Mouse (Mus musculus): ENCODE results near the gene Phtf2. TPM values are rescaled to one million over a fixed set of nuclear protein-coding genes. Genes with fewer than 3 reads are reported as not detected.

Gene Phtf2
- polyA plus RNA-seq, 1 experiment: 39.3 TPM

DNA sequence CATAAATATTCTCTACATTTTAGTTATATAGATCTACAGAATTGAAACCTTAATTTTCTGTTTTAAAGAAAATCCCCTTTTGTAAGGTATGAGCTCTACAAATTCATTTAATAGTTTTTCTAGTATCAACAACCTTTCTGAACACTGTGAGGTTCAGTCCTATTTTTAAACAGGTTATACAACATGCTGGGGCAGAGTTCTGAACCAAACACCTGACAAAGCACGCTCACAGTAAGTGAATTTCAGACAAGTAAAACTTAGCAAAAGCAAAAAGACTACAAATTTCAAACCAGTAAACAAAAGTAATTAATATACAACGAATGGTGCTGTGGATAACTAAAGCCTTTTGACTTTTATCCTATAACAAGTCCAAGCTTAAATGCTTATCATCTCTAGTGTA is 23.5 kb downstream of the Phtf2 start:
- Histone ChIP-seq H3K9me3 (replicated peaks; ENCODE audit: control insufficient read depth, insufficient read depth, low read length, poor library complexity, severe bottlenecking) (no peaks in the 10 kb centered on the region), H3K27me3 (ENCODE audit: control insufficient read depth, insufficient read depth, low read length, poor library complexity, severe bottlenecking) (no peaks in the 10 kb centered on the region), H3K36me3 (ENCODE audit: control insufficient read depth, insufficient read depth, low read length, poor library complexity, severe bottlenecking) (no peaks in the 10 kb centered on the region), H3K9ac (ENCODE audit: low read depth, poor library complexity, severe bottlenecking) (no peak overlapping the region), H3K27ac (ENCODE audit: insufficient read depth, low read length) (no peak overlapping the region), H3K4me3 (ENCODE audit: low read depth, low read length) (no peak overlapping the region), H3K4me1 (ENCODE audit: control insufficient read depth, insufficient read depth, low read length) (no peaks in the 10 kb centered on the region)
- TF ChIP-seq POLR2A (IDR thresholded peaks at IDR 0.05; ENCODE audit: insufficient read depth, low read length) (no peak), CTCF (IDR thresholded peaks at IDR 0.05; ENCODE audit: low read depth, low read length) (no peak), EP300 (IDR thresholded peaks at IDR 0.05; ENCODE audit: insufficient read depth, low read depth, low read length) (no peak)

- no peaks in the 10 kb centered on the region for H3K27me3 ChIP-seq (ENCODE audit: control insufficient read depth, insufficient read depth, low read length, poor library complexity, severe bottlenecking)
- TF ChIP-seq CTCF (IDR thresholded peaks at IDR 0.05; ENCODE audit: low read depth, low read length) (no peak), POLR2A (IDR thresholded peaks at IDR 0.05; ENCODE audit: insufficient read depth, low read length) (no peak), EP300 (IDR thresholded peaks at IDR 0.05; ENCODE audit: insufficient read depth, low read depth, low read length) (no peak)
- H3K4me1 ChIP-seq (ENCODE audit: control insufficient read depth, insufficient read depth, low read length): no peaks in the 10 kb centered on the region
- H3K9me3 ChIP-seq (replicated peaks; ENCODE audit: control insufficient read depth, insufficient read depth, low read length, poor library complexity, severe bottlenecking): no peaks in the 10 kb centered on the region
- no peak overlapping the region for H3K9ac ChIP-seq (ENCODE audit: low read depth, poor library complexity, severe bottlenecking)
- H3K4me3 ChIP-seq (ENCODE audit: low read depth, low read length): no peak overlapping the region
- H3K27ac ChIP-seq (ENCODE audit: insufficient read depth, low read length): no peak overlapping the region
- no peaks in the 10 kb centered on the region for H3K36me3 ChIP-seq (ENCODE audit: control insufficient read depth, insufficient read depth, low read length, poor library complexity, severe bottlenecking)
These were observed 26.9 kb downstream of the Phtf2 start for GRCm38 (mm10) chr5:20855066-20855465.

- no peaks in the 10 kb centered on the region for H3K4me1 ChIP-seq (ENCODE audit: control insufficient read depth, insufficient read depth, low read length)
- no peak overlapping the region for H3K9ac ChIP-seq (ENCODE audit: low read depth, poor library complexity, severe bottlenecking)
- H3K36me3 ChIP-seq (ENCODE audit: control insufficient read depth, insufficient read depth, low read length, poor library complexity, severe bottlenecking): no peaks in the 10 kb centered on the region
- no peak for TF ChIP-seq POLR2A (IDR thresholded peaks at IDR 0.05; ENCODE audit: insufficient read depth, low read length)
- no peak for TF ChIP-seq CTCF (IDR thresholded peaks at IDR 0.05; ENCODE audit: low read depth, low read length)
- TF ChIP-seq EP300 (IDR thresholded peaks at IDR 0.05; ENCODE audit: insufficient read depth, low read depth, low read length): no peak
- H3K27ac ChIP-seq (ENCODE audit: insufficient read depth, low read length): no peak overlapping the region
- no peaks in the 10 kb centered on the region for H3K27me3 ChIP-seq (ENCODE audit: control insufficient read depth, insufficient read depth, low read length, poor library complexity, severe bottlenecking)
- H3K9me3 ChIP-seq (replicated peaks; ENCODE audit: control insufficient read depth, insufficient read depth, low read length, poor library complexity, severe bottlenecking): no peaks in the 10 kb centered on the region
- no peak overlapping the region for H3K4me3 ChIP-seq (ENCODE audit: low read depth, low read length)
These were observed 34.9 kb downstream of the Phtf2 start for GRCm38 (mm10) chr5:20847010-20847409.

DNA sequence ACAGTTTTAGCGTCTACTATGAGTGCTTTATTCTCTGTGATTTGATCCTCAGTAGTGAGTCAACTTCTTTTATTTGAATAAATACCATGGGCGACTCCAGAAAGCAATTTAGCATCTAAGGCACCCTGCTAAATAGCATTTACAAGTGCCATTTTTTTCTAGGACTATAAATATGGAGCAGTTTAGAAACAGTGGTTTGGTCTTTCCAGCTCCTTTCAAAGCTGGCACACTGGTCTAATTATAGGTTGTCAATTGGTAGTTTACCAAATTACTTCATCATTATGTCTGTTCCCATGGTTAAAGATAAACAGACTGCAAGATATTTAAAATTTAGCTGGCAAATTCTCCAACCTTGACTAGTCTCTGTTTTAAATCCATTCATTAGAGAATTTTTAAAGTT is 38.1 kb downstream of the Phtf2 start:
- no peak for TF ChIP-seq EP300 (IDR thresholded peaks at IDR 0.05; ENCODE audit: insufficient read depth, low read depth, low read length)
- no peak for TF ChIP-seq POLR2A (IDR thresholded peaks at IDR 0.05; ENCODE audit: insufficient read depth, low read length)
- no peak for TF ChIP-seq CTCF (IDR thresholded peaks at IDR 0.05; ENCODE audit: low read depth, low read length)
- no peaks in the 10 kb centered on the region for H3K4me1 ChIP-seq (ENCODE audit: control insufficient read depth, insufficient read depth, low read length)
- no peaks in the 10 kb centered on the region for H3K27me3 ChIP-seq (ENCODE audit: control insufficient read depth, insufficient read depth, low read length, poor library complexity, severe bottlenecking)
- no peaks in the 10 kb centered on the region for H3K9me3 ChIP-seq (replicated peaks; ENCODE audit: control insufficient read depth, insufficient read depth, low read length, poor library complexity, severe bottlenecking)
- no peaks in the 10 kb centered on the region for H3K36me3 ChIP-seq (ENCODE audit: control insufficient read depth, insufficient read depth, low read length, poor library complexity, severe bottlenecking)
- H3K4me3 ChIP-seq (ENCODE audit: low read depth, low read length): no peak overlapping the region
- no peak overlapping the region for H3K27ac ChIP-seq (ENCODE audit: insufficient read depth, low read length)
- no peak overlapping the region for H3K9ac ChIP-seq (ENCODE audit: low read depth, poor library complexity, severe bottlenecking)

DNA sequence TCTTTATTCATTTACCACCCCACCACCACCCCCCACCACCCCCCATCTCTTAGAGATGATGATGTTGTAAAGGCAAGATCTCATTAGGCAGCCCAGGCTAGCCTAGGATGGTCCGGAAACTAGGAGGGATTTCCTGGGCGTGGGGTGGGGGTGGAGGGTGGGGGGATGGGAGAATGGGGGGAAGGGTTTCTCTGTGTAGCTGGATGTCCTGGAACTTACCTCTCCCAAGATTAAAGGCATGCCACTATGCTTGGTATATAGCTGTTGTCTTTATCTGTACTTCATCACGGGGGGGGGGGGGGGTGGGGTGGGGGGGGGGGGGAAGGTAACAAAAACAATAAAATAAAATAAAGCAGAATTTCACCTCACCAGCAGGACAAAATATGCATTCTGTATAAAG is 38.5 kb downstream of the Phtf2 start:
- Histone ChIP-seq H3K9ac (ENCODE audit: low read depth, poor library complexity, severe bottlenecking) (no peak overlapping the region), H3K4me3 (ENCODE audit: low read depth, low read length) (no peak overlapping the region), H3K27me3 (ENCODE audit: control insufficient read depth, insufficient read depth, low read length, poor library complexity, severe bottlenecking) (no peaks in the 10 kb centered on the region), H3K36me3 (ENCODE audit: control insufficient read depth, insufficient read depth, low read length, poor library complexity, severe bottlenecking) (no peaks in the 10 kb centered on the region), H3K4me1 (ENCODE audit: control insufficient read depth, insufficient read depth, low read length) (no peaks in the 10 kb centered on the region), H3K27ac (ENCODE audit: insufficient read depth, low read length) (no peak overlapping the region), H3K9me3 (replicated peaks; ENCODE audit: control insufficient read depth, insufficient read depth, low read length, poor library complexity, severe bottlenecking) (no peaks in the 10 kb centered on the region)
- TF ChIP-seq CTCF (IDR thresholded peaks at IDR 0.05; ENCODE audit: low read depth, low read length) (no peak), EP300 (IDR thresholded peaks at IDR 0.05; ENCODE audit: insufficient read depth, low read depth, low read length) (no peak), POLR2A (IDR thresholded peaks at IDR 0.05; ENCODE audit: insufficient read depth, low read length) (no peak)

DNA sequence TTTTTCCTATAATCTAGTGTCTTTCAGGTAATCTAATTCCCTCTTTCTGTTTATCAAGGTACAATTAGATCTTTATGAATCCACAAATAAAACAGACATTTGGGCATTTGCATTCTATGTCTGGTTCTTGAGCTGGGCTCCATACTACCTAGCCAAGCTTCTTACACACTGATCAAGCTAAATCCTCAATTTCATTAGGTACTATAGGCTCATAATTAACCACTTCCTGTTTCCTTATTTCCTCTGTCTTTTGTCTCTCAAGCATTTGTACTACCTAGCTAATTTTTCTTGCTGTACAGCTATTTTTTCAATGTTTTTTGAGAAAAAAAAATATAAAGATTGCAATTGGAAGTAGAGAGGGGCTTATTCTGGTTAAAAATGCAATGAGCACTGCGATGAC is 44.8 kb downstream of the Phtf2 start:
- H3K27ac ChIP-seq (ENCODE audit: insufficient read depth, low read length): no peak overlapping the region
- no peak for TF ChIP-seq EP300 (IDR thresholded peaks at IDR 0.05; ENCODE audit: insufficient read depth, low read depth, low read length)
- TF ChIP-seq CTCF (IDR thresholded peaks at IDR 0.05; ENCODE audit: low read depth, low read length): no peak
- TF ChIP-seq POLR2A (IDR thresholded peaks at IDR 0.05; ENCODE audit: insufficient read depth, low read length): no peak
- no peaks in the 10 kb centered on the region; the same call in 1 of the 2 replicates for H3K9me3 ChIP-seq (replicated peaks; ENCODE audit: control insufficient read depth, insufficient read depth, low read length, poor library complexity, severe bottlenecking)
- H3K4me3 ChIP-seq (ENCODE audit: low read depth, low read length): no peak overlapping the region
- no peak overlapping the region for H3K9ac ChIP-seq (ENCODE audit: low read depth, poor library complexity, severe bottlenecking)
- no peaks in the 10 kb centered on the region for H3K4me1 ChIP-seq (ENCODE audit: control insufficient read depth, insufficient read depth, low read length)
- no peaks in the 10 kb centered on the region for H3K27me3 ChIP-seq (ENCODE audit: control insufficient read depth, insufficient read depth, low read length, poor library complexity, severe bottlenecking)
- no peaks in the 10 kb centered on the region; the same call in 1 of the 2 replicates for H3K36me3 ChIP-seq (ENCODE audit: control insufficient read depth, insufficient read depth, low read length, poor library complexity, severe bottlenecking)

All from ES-Bruce4 (cell line).